Mouse (Mus musculus): Measurements from ENCODE around the gene Podn. TPM values are rescaled to one million over a fixed set of nuclear protein-coding genes. Genes with fewer than 3 reads are reported as not detected.

Podn gene
- polyA plus RNA-seq, 1 experiment from 2014 or later, result not detected

GRCm38 (mm10) chr4:107990818-107991217 lies 105.4 kb downstream of the Podn start:
- no peak overlapping the region for H3K27ac ChIP-seq
- no peaks in the 10 kb centered on the region for H3K79me2 ChIP-seq (ENCODE audit: inconsistent target)
- 83% methylated on average over 5 of the region's 5 CpGs for WGBS (ENCODE audit: missing documents)
- no peaks in the 10 kb centered on the region for H3K36me3 ChIP-seq (ENCODE audit: inconsistent target)
- H3K4me3 ChIP-seq (ENCODE audit: inconsistent target), result no peak overlapping the region

- H3K79me2 ChIP-seq (ENCODE audit: inconsistent target), result no peaks in the 10 kb centered on the region
- 2% methylated on average over 8 of the region's 8 CpGs for WGBS (ENCODE audit: missing documents)
- H3K36me3 ChIP-seq (ENCODE audit: inconsistent target), result no peaks in the 10 kb centered on the region
- no peak overlapping the region for H3K4me3 ChIP-seq (ENCODE audit: inconsistent target)
- no peak overlapping the region for H3K27ac ChIP-seq
Measured at GRCm38 (mm10) chr4:107988931-107989330, 107.3 kb downstream of the Podn start.

- no peak overlapping the region for H3K27ac ChIP-seq
- H3K4me3 ChIP-seq (ENCODE audit: inconsistent target), result no peak overlapping the region
- H3K79me2 ChIP-seq (ENCODE audit: inconsistent target), result no peaks in the 10 kb centered on the region
- H3K36me3 ChIP-seq (ENCODE audit: inconsistent target), result no peaks in the 10 kb centered on the region
- 93% methylated on average over 11 of the region's 11 CpGs for WGBS (ENCODE audit: missing documents)
Measured at GRCm38 (mm10) chr4:107986386-107987168, 109.7 kb downstream of the Podn start.

GRCm38 (mm10) chr4:107985812-107986211 lies 110.4 kb downstream of the Podn start:
- no peak overlapping the region for H3K27ac ChIP-seq
- H3K36me3 ChIP-seq (ENCODE audit: inconsistent target), result no peaks in the 10 kb centered on the region
- no peak overlapping the region for H3K4me3 ChIP-seq (ENCODE audit: inconsistent target)
- WGBS (ENCODE audit: missing documents), result 80% methylated on average over 5 of the region's 5 CpGs
- H3K79me2 ChIP-seq (ENCODE audit: inconsistent target), result no peaks in the 10 kb centered on the region

- Histone ChIP-seq H3K36me3 (ENCODE audit: inconsistent target) (no peaks in the 10 kb centered on the region), H3K27ac (no peak overlapping the region), H3K79me2 (ENCODE audit: inconsistent target) (no peaks in the 10 kb centered on the region), H3K4me3 (ENCODE audit: inconsistent target) (no peak overlapping the region)
- WGBS (ENCODE audit: missing documents), result 62% methylated on average over 5 of the region's 7 CpGs
Measured at GRCm38 (mm10) chr4:107984282-107984981, 111.8 kb downstream of the Podn start.

GRCm38 (mm10) chr4:107983717-107984116 lies 112.5 kb downstream of the Podn start:
- H3K4me3 ChIP-seq (ENCODE audit: inconsistent target), result no peak overlapping the region

GRCm38 (mm10) chr4:107980002-107980600 lies 116.1 kb downstream of the Podn start:
- H3K27ac ChIP-seq, result no peak overlapping the region
- H3K4me3 ChIP-seq (ENCODE audit: inconsistent target), result no peak overlapping the region
- 89% methylated on average over 5 of the region's 6 CpGs for WGBS (ENCODE audit: missing documents)
- H3K79me2 ChIP-seq (ENCODE audit: inconsistent target), result no peaks in the 10 kb centered on the region
- no peaks in the 10 kb centered on the region for H3K36me3 ChIP-seq (ENCODE audit: inconsistent target)

More at GRCm38 (mm10) chr4:107983717-107984116, 112.5 kb downstream of the Podn start:
- 78% methylated on average over 1 of the region's 1 CpGs for WGBS (ENCODE audit: missing documents)
- Histone ChIP-seq H3K36me3 (ENCODE audit: inconsistent target) (no peaks in the 10 kb centered on the region), H3K79me2 (ENCODE audit: inconsistent target) (no peaks in the 10 kb centered on the region), H3K27ac (no peak overlapping the region)

- no peak overlapping the region for H3K27ac ChIP-seq
- 63% methylated on average over 2 of the region's 2 CpGs for WGBS (ENCODE audit: missing documents)
Measured at GRCm38 (mm10) chr4:107979530-107979929, 116.7 kb downstream of the Podn start.

GRCm38 (mm10) chr4:107977593-107977992 lies 118.7 kb downstream of the Podn start:
- WGBS (ENCODE audit: missing documents), result 76% methylated on average over 4 of the region's 4 CpGs
- Histone ChIP-seq H3K27ac (no peak overlapping the region), H3K4me3 (ENCODE audit: inconsistent target) (no peak overlapping the region), H3K79me2 (ENCODE audit: inconsistent target) (no peaks in the 10 kb centered on the region), H3K36me3 (ENCODE audit: inconsistent target) (no peaks in the 10 kb centered on the region)

More at GRCm38 (mm10) chr4:107979530-107979929, 116.7 kb downstream of the Podn start:
- Histone ChIP-seq H3K36me3 (ENCODE audit: inconsistent target) (no peaks in the 10 kb centered on the region), H3K79me2 (ENCODE audit: inconsistent target) (no peaks in the 10 kb centered on the region), H3K4me3 (ENCODE audit: inconsistent target) (no peak overlapping the region)

GRCm38 (mm10) chr4:107975004-107975403 lies 121.2 kb downstream of the Podn start:
- 80% methylated on average over 7 of the region's 7 CpGs for WGBS (ENCODE audit: missing documents)
- no peak overlapping the region for H3K4me3 ChIP-seq (ENCODE audit: inconsistent target)
- no peaks in the 10 kb centered on the region for H3K79me2 ChIP-seq (ENCODE audit: inconsistent target)
- H3K27ac ChIP-seq, result no peak overlapping the region
- H3K36me3 ChIP-seq (ENCODE audit: inconsistent target), result no peaks in the 10 kb centered on the region

GRCm38 (mm10) chr4:107974527-107974926 lies 121.7 kb downstream of the Podn start:
- no peaks in the 10 kb centered on the region for H3K36me3 ChIP-seq (ENCODE audit: inconsistent target)
- no peak overlapping the region for H3K27ac ChIP-seq
- WGBS (ENCODE audit: missing documents), result 91% methylated on average over 11 of the region's 11 CpGs
- H3K79me2 ChIP-seq (ENCODE audit: inconsistent target), result no peaks in the 10 kb centered on the region
- no peak overlapping the region for H3K4me3 ChIP-seq (ENCODE audit: inconsistent target)

- no peaks in the 10 kb centered on the region for H3K79me2 ChIP-seq (ENCODE audit: inconsistent target)
- no peak overlapping the region for H3K4me3 ChIP-seq (ENCODE audit: inconsistent target)
- H3K36me3 ChIP-seq (ENCODE audit: inconsistent target), result no peaks in the 10 kb centered on the region
- H3K27ac ChIP-seq, result no peak overlapping the region
- 100% methylated on average over 1 of the region's 1 CpGs for WGBS (ENCODE audit: missing documents)
Measured at GRCm38 (mm10) chr4:107971162-107971561, 125.1 kb downstream of the Podn start.

- no peak overlapping the region for H3K27ac ChIP-seq
- no peak overlapping the region for H3K4me3 ChIP-seq (ENCODE audit: inconsistent target)
- no peaks in the 10 kb centered on the region for H3K36me3 ChIP-seq (ENCODE audit: inconsistent target)
- no peaks in the 10 kb centered on the region for H3K79me2 ChIP-seq (ENCODE audit: inconsistent target)
Measured at GRCm38 (mm10) chr4:107969781-107970180, 126.5 kb downstream of the Podn start.

- Histone ChIP-seq H3K36me3 (ENCODE audit: inconsistent target) (no peaks in the 10 kb centered on the region), H3K4me3 (ENCODE audit: inconsistent target) (no peak within 1 kb of the TSS), H3K79me2 (ENCODE audit: inconsistent target) (no peaks in the 10 kb centered on the region), H3K27ac (no peak within 1 kb of the TSS)
- WGBS (ENCODE audit: missing documents), result 88% methylated on average over 16 of the region's 16 CpGs
Measured at GRCm38 (mm10) chr4:107967966-107968682, 128.1 kb downstream of the Podn start, which contains the start of gene Slc1a7. Gene Slc1a7 (plus strand): TSS chr4:107968332.
